Mouse (Mus musculus): Measurements from ENCODE around the gene Gsg1l. TPM values are rescaled to one million over a fixed set of nuclear protein-coding genes. Genes with fewer than 3 reads are reported as not detected.

Gsg1l gene
- total RNA-seq, 2 experiments from 2014 or later: 0.05 TPM; not detected in 1

DNA sequence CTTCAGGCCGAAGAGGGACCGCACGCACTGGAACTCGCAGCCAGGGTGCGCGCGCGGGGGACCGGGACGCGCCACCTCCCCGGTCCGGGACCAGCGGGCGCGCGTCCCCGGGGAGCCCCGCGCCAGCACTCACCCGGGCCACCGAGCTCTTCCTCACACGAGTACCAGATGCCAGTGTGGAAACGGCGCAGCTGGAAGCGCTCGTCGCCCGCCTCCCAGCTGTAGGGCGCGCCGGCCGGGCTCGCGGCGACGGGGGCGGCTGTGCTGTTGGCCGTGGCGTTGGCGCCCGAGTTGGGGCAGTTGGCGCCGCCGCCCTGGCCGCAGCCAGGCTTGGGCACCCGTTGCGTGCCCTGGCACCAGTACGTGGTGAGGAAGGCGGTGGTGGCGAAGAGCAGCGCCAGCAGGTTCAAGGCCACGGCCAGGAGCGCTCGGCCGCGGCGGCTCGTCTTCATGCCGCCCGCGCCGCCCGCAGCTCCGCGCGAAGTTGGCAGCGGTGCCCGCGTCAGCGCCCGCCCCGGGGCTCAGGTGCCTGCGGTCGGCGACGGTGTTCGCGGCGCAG, 405 bp downstream of the Gsg1l start:
- DNase-seq (ENCODE audit: low spot score): peak; percentile 11

DNA sequence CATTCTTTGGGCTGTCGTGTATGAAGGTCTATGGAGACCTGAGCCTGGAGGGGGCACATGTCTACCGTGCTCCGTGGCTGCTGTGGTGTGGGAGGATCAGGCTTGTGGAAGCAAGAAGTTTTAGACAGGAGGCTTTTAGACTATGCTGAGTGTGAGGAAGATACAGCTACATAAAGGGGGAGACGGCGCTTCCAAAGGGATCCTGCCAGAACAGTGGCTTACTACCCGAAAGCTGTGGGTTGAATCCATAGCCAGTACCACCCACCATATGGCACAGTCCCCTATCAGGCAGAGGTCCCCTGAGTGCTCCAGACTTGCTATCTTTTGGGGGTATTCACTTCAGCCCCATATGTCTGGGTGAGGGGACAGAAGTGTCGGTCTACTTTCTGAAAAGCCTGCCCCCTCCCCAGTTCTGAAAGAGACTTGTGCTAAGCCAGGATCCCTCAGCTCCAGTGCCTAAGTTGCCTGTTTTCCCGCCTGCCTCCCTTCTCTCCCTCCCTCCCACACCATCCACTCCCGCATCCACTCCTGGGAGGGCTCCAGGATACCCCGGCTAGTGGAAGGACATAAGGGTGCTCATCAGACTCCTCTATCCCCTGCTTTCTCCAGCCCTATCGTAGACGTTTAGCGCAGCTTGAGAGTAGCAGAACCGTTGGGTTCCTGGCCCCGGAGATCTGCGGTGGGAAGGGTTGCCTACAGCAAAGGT, 1.1 kb downstream of the Gsg1l start:
- DNase-seq (ENCODE audit: low spot score): no peak

DNA sequence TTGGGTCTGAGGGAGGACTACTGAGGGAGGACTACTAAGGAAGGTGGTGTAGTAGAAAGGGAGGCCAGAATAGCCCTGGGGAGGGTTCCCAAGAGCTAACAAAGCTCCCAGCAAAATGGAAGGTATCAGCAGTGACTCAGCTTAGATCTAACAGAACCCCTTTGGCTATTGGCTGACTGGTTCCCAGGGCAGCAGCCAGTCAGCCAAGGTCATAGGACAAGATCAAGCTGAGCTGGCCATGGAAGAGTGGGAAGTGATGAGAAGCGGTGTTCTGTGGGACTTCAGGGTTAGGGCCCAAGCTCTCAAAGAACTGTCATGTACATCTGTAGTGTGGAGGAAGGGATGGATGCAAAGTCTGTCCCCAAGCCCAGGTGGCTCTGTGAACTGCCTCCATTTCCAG, 5.3 kb downstream of the Gsg1l start:
- DNase-seq (ENCODE audit: low spot score): no peak

DNA sequence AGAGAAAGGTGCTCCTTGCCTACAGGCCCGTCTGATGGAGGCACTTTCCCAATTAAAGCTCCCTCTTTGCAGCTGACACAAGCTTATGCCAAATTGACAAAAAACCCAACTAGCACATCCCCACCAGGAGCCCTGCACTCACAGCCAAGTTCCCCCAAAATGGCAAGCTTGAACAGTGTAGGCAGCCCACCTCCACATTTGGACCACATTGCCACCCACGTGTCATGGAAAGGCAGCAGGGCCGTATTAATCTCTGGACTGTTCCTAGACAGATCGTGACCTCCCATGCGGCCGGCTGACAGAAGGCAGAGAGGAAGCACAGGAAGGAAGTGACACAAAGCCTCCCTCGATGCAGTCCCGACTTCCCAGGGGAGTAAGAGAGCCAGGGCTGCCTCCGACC, 7.2 kb downstream of the Gsg1l start:
- no peak for DNase-seq (ENCODE audit: low spot score)

DNA sequence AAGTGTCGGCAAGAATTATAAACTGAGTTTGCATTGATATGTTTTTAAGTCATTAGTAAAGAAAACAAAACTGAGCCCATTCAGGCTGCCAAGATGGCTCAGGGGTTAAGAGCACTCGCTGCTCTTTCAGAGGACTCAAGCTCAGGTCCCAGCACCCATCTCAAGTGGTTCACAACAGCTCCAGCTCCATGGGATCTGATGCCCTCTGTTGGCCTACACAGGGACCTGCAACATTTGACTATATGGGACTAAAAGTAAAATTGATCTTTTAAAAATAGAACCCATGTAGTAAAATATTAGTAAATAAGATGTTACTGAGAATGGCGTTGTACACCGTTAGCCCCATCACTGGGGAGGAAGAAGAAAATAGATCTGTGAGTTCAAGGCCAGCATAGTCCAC, 11.9 kb downstream of the Gsg1l start:
- no peak for DNase-seq (ENCODE audit: low spot score)

DNA sequence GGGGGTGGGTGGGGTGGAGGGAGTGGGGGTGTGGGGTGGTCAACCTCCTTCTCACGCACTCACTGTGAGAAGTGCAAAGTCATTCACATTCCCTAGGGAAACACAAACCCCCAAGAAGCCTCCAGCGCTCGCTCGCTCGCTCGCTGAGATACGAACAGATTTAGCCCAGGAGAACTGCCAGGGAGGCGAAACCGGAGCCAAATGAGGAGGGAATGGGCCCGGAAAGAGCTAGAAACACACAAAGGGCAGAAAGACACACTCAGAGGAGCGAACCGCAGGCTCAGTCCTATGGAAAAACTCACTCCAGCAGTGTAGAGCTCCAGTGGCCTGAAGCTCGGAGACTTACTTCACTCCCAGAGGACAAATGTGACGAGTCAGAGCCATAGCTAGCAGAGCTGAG, 15.4 kb downstream of the Gsg1l start:
- DNase-seq (ENCODE audit: low spot score): peak; percentile 27

DNA sequence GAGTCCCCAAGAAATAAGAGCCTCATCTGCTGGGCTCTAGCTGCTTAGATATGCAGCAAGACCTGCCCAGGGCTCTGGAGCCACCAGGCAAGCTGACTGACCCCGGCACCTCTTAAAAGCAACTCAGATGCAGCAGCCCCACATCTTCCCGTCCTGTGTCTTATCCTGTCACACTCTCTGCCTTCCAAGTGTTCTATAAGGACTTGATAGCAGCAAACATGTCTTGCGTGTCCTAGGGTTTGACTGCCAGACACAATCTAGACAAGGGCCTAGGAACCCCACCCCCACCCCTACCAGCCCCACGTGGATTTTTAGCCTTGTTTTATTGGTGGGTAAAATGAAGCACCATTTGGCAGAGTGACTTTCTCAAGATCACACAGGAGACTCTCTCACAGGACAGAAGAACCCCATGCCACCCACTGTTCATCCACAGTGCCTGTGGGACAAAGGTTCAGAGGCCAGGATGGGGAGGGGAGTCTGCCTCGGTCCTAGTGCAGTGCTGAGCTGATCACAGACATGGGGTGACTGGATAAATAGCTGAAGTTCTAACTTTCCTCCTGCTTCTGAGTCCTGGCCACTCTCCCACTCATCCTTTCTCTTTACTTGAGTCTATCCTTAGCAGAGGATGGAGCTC, 16.9 kb downstream of the Gsg1l start:
- no peak for DNase-seq (ENCODE audit: low spot score)

DNA sequence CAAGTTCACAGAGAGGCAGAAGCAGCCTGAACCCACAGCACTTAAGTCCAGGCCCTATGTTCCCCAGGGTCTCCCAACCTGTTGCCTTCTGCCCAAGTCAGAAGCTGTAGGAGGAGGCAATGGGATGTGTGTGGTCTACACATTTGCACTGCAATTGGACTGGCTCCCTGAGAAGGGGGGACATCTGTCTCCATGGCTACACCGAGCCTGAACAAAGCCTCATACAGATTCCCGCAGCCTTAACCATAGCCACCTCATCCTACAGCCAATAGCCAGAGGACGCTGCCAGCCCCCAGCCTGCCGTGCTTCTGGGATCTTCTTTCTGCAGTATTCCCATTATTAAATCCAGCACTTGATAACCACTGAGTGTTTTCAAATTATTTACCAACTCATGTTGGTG, 20.0 kb downstream of the Gsg1l start:
- no peak for DNase-seq (ENCODE audit: low spot score)

DNA sequence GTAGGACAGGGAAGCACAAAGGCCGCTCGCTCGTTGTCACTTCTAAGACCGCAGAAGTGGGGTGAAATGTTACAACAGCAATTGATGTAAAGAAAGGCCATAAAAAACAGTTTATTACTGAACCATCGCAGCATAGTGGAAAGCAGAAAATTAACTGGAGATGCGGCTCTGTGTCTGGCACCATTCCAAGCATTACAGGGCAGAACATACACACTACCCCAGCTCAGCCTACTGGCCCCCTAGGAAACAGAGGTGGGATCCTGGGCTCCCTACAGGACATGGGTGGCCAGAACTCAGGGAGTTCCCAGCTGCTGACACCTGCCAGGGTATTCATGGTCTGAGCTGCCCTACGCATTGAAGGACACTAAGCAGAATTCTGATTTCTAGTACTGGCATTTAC, 23.3 kb downstream of the Gsg1l start:
- DNase-seq (ENCODE audit: low spot score): no peak

DNA sequence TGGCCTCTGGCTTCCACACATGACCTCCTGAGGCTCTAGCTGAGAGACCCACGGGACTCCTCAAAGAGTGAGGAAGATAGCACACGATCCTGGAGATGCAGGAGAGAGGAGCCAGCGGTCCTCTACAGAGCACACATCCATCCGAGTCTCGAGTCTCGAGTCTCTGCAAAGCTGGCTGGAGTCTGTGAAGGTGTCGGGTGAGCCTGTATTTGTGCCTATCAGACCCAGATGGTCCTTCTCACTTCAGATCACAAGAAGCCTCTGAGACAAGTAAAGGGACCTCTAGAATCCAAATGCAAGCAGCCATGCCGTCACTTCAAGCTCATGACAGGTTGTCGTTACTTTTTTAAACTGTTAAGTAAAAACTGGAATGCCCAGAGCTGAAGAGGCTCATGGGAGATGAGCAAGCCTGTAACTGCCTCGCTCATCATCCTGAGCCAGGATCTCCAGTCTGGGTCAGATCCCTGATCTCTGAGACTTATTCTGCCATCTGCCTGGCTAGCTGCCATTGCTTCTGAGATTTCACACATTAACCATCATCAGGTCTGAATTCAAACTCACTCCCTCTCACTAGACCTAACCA, 24.8 kb downstream of the Gsg1l start:
- no peak for DNase-seq (ENCODE audit: low spot score)

DNA sequence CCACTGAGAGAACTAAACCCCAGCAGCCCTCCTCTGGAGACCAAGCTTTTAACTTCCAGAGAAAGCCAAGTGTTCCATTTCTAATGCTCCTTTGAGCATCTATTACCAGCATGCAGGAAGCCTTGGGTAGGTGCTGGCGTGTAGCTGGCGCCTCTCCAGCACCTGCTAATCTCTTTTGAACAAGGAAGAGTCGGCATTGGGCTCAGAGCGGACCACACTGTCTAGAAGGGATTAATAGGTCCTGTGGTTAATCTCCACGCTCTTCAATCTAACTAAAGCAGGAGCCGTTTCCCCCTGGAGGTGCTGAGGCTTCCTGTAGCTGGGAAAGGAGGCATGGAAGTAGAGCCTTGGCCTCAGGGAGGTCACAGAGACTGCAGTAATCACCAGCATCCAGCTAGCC, 27.6 kb downstream of the Gsg1l start:
- DNase-seq (ENCODE audit: low spot score): no peak

DNA sequence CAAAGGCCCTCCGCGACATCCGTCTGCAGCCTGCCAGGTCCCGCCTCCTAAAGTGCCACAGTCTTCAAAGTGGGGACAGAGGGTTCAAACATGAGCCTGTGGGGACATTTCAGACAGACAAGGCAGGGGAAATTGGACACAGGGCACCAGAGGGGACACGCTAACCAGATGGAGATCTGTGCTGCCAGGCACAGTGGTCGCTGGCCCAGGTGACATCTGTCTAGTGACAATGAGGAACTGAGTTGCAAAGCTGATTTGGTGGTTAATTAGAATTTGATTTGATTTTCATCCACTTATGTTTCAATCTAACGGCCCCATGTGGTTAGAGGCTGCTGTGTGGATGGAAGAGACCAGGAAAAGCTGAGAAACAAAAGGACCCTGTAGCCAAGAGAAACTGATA, 28.6 kb downstream of the Gsg1l start:
- DNase-seq (ENCODE audit: low spot score): no peak

DNA sequence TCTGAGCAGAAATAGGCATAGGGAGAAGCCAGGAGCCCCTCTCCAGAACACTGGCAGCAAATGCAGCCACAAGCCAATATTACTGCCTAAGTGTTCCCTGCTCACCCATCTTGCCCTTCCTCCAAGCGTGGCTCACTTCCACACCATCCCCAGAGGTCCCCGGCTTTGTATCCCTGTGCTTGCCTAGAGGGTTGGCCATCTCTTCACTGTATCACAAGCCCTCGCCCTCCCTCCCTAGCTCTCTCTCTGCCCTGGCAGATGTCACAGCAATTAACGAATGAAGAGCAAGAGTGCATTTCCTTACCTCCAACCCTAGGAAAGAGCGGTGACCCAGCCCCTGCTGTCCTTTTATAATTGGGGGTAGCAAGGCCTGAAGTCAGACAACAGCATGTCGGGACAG, 30.3 kb downstream of the Gsg1l start:
- no peak for DNase-seq (ENCODE audit: low spot score)

DNA sequence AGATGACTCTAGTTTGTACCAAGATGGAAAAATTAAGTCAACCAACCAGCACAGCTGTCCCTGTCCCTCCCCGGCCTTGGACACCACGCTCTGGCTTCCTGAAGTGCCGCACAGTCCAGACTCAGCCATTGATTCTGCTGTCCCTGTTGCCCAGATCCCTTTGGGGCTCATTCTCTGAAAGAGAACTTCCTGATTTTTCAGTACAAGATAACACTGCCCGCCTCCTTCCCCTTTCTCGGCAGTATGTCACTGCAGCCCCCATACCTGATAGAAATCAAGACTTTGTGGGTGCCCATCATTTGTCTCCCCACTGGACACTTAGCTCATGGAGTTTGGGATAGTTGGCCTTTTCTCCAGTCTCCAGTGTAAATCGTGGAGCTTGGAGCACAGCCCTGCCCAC, 37.1 kb downstream of the Gsg1l start:
- DNase-seq (ENCODE audit: low spot score): no peak

DNA sequence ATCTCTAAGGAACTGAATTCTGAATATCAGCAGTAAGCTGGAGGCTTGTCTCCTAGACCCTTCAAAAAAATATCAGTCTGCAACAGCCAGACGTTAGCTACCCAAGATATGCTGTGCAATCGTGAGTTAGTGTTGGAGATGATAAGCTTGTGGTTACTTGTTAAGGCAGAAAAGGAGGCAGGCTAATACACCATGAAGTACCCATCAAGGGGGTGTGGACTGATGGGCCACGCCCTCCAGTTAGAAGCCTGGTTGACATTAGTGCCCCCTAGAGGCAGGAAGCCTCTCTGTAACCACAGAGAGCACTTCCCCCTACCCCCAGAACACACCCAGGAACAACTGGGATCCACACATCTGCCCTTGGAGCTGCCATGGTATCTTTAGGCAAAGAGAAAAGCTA, 39.9 kb downstream of the Gsg1l start:
- DNase-seq (ENCODE audit: low spot score): peak; percentile 32

DNA sequence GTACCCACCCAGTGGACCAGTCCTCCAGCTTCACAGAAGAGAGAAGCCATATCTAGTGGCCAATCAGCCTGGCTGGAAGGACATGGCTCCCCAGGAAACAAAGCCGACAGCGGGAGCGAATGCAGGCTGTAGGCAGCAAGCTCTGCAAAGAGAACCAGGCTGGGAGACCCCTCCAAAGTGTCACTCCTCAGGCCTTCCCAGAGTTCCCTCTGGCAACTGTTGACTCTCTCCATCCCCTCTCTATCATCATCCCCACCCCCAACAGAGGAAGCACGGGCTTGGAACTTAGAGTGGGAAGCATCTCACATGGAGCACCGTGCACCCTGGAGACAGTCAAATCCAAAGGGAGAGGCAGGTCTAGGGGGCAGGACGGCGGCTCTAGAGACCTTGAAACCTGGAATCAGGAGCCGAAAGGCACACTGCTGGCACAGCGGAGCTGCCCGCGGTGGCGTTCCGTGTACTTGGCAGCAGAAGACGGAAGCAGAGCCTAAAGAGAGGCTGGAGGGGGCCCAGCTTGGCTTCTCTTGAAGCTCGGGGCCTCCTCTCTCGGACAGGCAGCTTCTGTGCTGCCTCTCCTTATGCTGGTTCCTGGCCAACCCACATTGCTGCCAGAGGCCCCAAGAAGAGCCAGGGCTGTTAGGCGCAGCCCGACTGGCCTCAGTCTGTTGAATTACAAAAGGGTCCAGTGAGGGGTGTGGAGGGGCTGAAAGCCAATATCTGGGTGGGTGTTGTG, 41.3 kb downstream of the Gsg1l start:
- peak; percentile 31 for DNase-seq (ENCODE audit: low spot score)

DNA sequence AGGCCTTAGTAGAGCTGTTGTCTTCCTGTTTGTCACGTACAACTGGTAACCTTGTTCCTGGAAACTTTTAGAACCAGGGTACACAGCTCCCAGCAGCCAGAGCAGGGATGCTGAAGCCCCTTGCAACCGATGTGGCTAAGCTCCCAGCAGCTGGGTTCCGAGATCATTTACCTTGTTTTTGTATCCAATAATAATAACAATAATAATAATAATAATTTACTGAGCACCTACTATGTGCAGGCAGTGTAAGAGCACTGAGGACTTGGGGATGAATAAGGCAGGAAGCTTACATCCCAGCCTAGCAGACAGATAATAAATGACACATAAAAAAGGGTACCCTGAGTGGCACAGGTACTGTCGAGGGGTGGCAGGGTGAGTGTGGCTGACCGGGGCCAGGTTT, 42.4 kb downstream of the Gsg1l start:
- DNase-seq (ENCODE audit: low spot score): no peak

DNA sequence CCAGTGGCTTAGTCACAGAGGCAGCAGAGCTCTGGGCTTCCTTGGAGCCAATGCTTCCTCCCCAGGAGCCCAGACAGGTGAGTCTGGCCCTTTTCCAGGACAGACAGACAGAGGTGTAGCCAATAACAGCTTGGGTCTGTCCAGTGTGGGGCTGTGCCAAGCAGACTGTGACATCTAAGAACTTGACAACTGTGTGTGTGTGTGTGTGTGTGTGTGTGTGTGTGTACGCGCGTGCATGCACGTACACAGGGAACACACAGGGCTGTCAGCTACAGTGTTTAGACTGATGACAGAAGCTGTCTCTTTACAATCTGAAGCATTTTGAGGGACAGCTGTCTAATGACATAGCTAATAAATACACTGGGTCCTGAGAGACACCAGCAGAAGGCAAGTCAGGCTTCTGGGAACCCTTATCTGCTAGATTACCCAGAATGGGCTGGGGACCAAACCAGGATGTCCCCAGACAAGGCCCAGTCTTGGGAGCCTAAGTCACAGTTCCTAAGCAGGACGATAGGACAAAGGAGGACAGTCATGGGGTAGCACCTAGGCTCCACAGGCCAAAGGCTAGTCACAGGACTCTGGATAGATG, 42.9 kb downstream of the Gsg1l start:
- no peak for DNase-seq (ENCODE audit: low spot score)

DNA sequence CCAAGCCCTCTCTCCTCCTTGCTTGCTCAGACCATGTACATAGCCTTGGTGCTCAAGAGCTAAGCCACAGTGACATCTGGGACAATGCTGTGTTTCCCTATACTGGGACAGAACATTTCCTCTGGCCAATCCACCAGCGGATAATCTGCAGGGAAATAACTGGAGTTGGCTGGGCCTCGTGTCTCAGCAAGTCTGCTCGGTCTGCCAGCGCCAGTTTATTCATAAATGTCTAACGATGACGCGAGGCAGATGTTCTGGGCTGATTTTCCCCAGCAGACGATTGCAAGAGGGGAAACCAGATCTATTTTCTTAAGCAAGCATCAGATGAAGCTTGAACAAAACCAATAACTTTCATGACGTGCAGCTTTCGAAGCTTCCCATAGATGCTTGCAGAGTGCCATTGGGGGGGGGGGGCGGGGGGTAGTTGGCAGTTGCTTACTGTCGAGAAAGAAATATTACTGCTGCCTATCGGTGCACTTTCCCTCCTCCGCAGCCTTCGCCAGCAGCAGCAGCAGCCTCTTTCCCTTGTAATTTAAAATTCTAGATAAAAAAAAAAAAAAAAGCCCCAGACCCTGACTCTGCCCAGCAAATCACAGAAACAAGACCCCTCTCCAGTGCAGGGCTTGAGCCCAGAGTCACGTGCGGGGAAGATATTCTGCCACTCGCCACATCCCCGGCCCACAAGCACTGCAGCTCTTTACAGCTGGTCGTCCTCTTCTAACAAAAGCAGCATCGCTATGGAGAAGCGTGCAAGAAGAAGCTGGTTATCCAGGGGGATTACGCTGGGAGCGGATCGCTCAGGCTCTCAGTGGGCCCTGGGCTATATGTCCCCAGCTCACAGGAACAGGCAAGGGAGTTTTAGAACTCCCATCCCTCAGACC, 43.6 kb downstream of the Gsg1l start:
- peak; percentile 15 for DNase-seq (ENCODE audit: low spot score)

DNA sequence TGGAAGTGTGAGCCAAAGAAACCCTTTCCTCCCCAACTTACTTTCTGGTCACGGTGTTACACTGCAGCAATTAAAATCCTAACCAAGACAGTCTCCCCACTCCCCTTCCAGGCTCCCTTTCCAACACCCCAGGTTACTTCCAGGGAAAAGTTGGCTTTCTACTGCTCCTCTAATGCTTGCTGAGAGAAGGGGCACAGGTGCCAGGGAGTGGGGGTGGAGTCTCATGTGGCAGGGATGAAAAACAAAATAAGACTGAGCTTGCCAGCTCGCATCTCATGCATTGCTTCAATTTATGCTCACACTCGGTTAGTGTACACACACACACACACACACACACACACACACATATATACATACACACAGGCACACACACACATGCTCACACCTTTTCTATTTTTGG, 46.9 kb downstream of the Gsg1l start:
- DNase-seq (ENCODE audit: low spot score): no peak

DNA sequence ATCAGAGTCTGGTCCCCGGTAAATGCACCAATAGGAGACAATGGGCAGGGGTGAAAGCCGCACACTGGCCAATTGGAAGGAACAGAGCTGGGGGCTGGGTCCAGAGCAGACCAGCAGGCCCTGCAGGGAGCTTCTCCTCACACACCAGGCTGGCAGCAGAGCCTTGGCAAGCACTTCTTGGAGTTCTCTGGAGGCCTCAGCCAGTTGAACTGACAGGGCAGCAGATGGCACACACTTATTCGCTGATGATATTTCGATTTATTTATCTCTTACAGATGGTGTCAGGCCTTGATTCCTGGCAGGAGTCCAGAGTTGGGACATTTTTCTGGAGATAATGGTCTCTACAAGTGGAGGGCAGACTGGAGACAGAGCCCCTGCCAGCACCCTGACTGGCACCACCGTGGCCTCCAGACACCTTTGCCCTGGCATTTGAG, 49.4 kb downstream of the Gsg1l start:
- no peak for DNase-seq (ENCODE audit: low spot score)
